Mouse (Mus musculus): ENCODE measurements around the gene 9530077C05Rik. TPM values are rescaled to one million over a fixed set of nuclear protein-coding genes. Genes with fewer than 3 reads are reported as not detected.

9530077C05Rik gene
- total and polyA plus RNA-seq, 2 experiments from 2014 or later: 14.1 to 16.3 TPM

DNA sequence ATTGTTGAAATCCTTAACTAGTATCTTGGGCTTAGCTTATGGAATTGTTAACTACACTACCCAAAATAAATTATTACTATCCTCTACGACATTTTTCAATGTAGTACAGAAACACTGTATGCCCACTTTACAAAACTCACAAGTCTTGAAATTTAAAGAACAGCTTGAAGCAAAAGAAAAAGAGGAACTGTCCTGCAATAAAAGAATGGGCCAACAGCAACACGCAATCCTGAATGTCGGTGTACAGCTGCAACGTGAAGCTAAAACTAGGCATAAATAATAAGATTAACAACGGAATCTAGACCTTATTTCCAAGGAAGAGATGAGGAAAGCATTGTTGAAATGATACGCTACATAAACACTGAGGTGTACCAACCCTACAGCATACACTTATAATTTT, 23.4 kb upstream of the 9530077C05Rik start:
- Histone ChIP-seq H3K9me3 (ENCODE audit: low read length) (no peaks in the 10 kb centered on the region), H3K4me3 (ENCODE audit: low read depth, low read length) (peak overlapping the region; percentile 74), H3K4me1 (ENCODE audit: insufficient read depth) (peaks cover 5% of the 10 kb centered on the region), H3K27ac (ENCODE audit: low read depth, low read length) (no peak overlapping the region), H3K27me3 (ENCODE audit: insufficient read depth, low read length) (no peaks in the 10 kb centered on the region), H3K4me2 (ENCODE audit: low read depth) (peak overlapping the region; percentile 96), H3K9ac (no peak overlapping the region), H3K36me3 (ENCODE audit: insufficient read depth) (no peaks in the 10 kb centered on the region)
- no peak for ATAC-seq
- no peak for TF ChIP-seq CTCF (IDR thresholded peaks at IDR 0.05; ENCODE audit: low read depth)
- DNase-seq: no peak
- 12% methylated on average over 6 of the region's 6 CpGs for WGBS

DNA sequence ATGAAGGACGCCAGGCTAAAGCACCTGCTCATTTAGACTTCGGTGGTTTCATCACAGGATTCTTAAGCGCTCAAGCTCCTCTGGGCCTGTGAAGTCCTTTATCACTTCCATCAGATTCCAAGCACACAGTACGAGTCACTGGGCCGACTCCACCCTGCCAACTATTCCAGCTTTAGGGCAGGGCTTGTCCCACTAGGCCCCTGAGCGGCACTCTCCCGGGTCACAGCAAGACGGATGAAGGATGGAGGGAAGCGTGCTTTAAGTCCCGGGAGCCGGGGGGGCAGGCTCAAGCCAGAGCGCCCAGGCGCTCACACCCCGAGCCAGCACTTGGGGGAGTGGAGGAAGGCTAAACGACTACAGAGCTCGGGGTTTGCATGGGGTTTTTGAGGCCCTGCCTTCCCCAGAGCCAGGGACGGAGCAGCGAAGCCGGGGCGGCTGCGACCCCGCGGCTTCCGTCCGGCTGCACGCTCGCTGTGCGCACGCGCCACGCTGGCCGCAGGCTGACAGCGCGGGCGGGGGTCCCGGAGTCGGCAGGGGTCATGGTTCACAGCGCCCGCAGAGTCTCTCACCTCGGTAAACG, 22.8 kb upstream of the 9530077C05Rik start:
- ATAC-seq: peak; percentile 74

DNA sequence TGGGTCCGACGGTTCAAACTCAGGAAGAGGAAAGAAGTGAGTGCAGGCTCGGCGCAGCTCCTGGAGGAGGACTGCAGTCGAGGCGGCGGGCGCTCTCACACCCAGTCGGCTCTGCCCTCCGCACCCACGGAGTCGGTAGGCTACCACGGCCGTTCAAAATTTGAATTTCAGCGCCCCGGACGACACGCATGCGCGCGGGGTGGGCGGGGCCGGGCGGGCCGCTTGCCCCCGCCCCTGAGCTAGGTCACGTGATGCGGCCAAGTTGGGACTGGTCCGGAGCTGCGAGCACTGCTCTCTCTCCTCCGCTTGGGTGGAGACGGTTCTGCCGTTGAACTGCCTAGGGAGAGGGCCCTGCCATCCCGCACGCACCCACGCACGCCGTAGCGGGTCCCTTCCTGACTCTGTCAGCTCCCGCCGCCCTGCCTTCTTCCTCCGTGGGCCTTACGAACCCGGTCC, 22.3 kb upstream of the 9530077C05Rik start, which contains the start of gene Anln:
Gene Anln, minus strand, starts transcription at position 168 of the 456 bp plus-strand sequence.
- TF ChIP-seq CTCF (IDR thresholded peaks at IDR 0.05; ENCODE audit: low read depth): peak; percentile 32; the same call in 1 of the 2 replicates
- peak within 1 kb of the TSS; percentile 74 for H3K4me3 ChIP-seq (ENCODE audit: low read depth, low read length)
- WGBS: 4% methylated on average over 41 of the region's 44 CpGs
- H3K4me2 ChIP-seq (ENCODE audit: low read depth): peak within 1 kb of the TSS; percentile 96
- peak; percentile 96 for ATAC-seq
- DNase-seq: peak; percentile 93
- no peaks in the 10 kb centered on the region for H3K36me3 ChIP-seq (ENCODE audit: insufficient read depth)
- peak within 1 kb of the TSS; percentile 75 for H3K9ac ChIP-seq
- peak within 1 kb of the TSS; percentile 74 for H3K27ac ChIP-seq (ENCODE audit: low read depth, low read length)
- H3K9me3 ChIP-seq (ENCODE audit: low read length): no peaks in the 10 kb centered on the region
- H3K4me1 ChIP-seq (ENCODE audit: insufficient read depth): peaks cover 5% of the 10 kb centered on the region
- H3K27me3 ChIP-seq (ENCODE audit: insufficient read depth, low read length): no peaks in the 10 kb centered on the region

More for the DNA sequence above, 22.8 kb upstream of the 9530077C05Rik start:
- peak overlapping the region; percentile 75 for H3K9ac ChIP-seq
- no peaks in the 10 kb centered on the region for H3K9me3 ChIP-seq (ENCODE audit: low read length)
- no peaks in the 10 kb centered on the region for H3K27me3 ChIP-seq (ENCODE audit: insufficient read depth, low read length)
- WGBS: under 1% methylated on average over 41 of the region's 41 CpGs
- no peak for TF ChIP-seq CTCF (IDR thresholded peaks at IDR 0.05; ENCODE audit: low read depth)
- no peak for DNase-seq
- H3K4me1 ChIP-seq (ENCODE audit: insufficient read depth): peaks cover 5% of the 10 kb centered on the region
- H3K4me3 ChIP-seq (ENCODE audit: low read depth, low read length): peak overlapping the region; percentile 74
- no peaks in the 10 kb centered on the region for H3K36me3 ChIP-seq (ENCODE audit: insufficient read depth)
- peak overlapping the region; percentile 96 for H3K4me2 ChIP-seq (ENCODE audit: low read depth)
- H3K27ac ChIP-seq (ENCODE audit: low read depth, low read length): peak overlapping the region; percentile 74

DNA sequence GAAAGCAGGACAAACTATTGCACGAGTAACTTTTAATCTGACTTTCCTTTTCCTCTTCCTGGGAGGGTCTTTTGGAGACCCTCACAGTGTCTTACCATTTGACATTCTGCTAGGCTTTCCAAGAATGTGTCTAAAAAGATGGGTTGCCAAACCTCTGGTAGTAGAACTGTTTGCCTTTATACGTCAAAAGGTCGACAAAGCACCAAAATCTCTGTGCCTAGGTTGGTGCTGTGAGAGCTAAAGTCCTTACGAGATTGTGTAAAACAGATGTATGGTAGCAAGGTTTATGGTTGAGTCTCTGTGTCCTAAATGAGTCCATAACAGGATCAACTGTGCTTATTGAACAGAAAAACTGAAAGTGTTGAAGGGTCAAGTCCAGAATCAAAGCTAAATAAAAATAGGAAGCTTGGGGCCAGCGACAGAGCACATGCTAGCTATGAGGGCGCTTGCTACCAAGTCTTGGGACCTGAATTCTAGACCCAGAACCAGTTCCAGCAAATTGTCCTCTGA, 21.5 kb upstream of the 9530077C05Rik start:
- H3K27me3 ChIP-seq (ENCODE audit: insufficient read depth, low read length): no peaks in the 10 kb centered on the region
- no peak for TF ChIP-seq CTCF (IDR thresholded peaks at IDR 0.05; ENCODE audit: low read depth)
- H3K4me2 ChIP-seq (ENCODE audit: low read depth): peak overlapping the region; percentile 96
- 71% methylated on average over 6 of the region's 6 CpGs for WGBS
- peak overlapping the region; percentile 75; the same call in 1 of the 2 replicates for H3K9ac ChIP-seq
- no peak for DNase-seq
- H3K9me3 ChIP-seq (ENCODE audit: low read length): no peaks in the 10 kb centered on the region
- peaks cover 5% of the 10 kb centered on the region for H3K4me1 ChIP-seq (ENCODE audit: insufficient read depth)
- H3K36me3 ChIP-seq (ENCODE audit: insufficient read depth): no peaks in the 10 kb centered on the region
- H3K4me3 ChIP-seq (ENCODE audit: low read depth, low read length): peak overlapping the region; percentile 74
- H3K27ac ChIP-seq (ENCODE audit: low read depth, low read length): no peak overlapping the region
- no peak for ATAC-seq

DNA sequence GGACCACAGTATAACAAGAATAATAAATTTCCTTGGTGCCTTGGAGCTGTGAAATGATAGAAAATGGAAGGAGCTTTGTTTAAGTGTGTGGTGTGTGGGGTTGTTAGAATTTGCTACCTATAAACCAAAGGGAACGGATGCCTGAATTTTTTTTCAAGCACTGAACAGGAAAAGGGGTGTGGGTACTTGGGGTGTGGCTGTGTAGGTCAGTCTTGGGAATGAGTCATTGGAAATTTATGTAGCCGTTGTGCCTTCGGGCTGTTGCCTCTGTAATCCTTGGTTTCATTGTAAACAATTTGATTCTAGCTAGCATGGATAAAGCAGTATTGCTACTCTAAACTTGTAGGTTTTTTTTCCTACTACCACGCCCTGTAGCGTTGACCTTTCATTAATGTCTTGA, 20.9 kb upstream of the 9530077C05Rik start:
- H3K27me3 ChIP-seq (ENCODE audit: insufficient read depth, low read length): no peaks in the 10 kb centered on the region
- H3K9ac ChIP-seq: no peak overlapping the region
- ATAC-seq (no peak), DNase-seq (no peak)
- H3K4me2 ChIP-seq (ENCODE audit: low read depth): no peak overlapping the region
- H3K9me3 ChIP-seq (ENCODE audit: low read length): no peaks in the 10 kb centered on the region
- WGBS: 93% methylated on average over 5 of the region's 5 CpGs
- TF ChIP-seq CTCF (IDR thresholded peaks at IDR 0.05; ENCODE audit: low read depth): no peak
- H3K4me1 ChIP-seq (ENCODE audit: insufficient read depth): peaks cover 5% of the 10 kb centered on the region
- no peak overlapping the region for H3K4me3 ChIP-seq (ENCODE audit: low read depth, low read length)
- no peaks in the 10 kb centered on the region for H3K36me3 ChIP-seq (ENCODE audit: insufficient read depth)
- no peak overlapping the region for H3K27ac ChIP-seq (ENCODE audit: low read depth, low read length)

DNA sequence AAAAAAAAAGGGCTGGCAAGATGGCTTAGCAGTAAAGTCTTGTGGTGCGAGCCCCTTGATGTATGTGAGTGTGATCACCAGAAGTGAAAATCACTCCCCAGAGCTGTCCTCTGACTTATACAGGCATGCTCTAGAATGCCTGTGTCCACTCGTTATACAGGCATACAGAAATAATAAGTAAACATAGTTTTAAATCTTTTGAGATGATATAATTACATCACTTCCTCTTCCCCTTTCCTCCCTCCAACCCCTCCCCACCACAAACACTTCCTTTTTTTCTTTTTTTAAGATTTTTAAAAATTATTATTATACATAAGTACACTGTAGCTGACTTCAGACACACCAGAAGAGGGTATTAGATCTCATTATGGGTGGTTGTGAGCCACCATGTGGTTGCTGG, 16.6 kb upstream of the 9530077C05Rik start:
- H3K4me2 ChIP-seq (ENCODE audit: low read depth): no peak overlapping the region
- no peak for TF ChIP-seq CTCF (IDR thresholded peaks at IDR 0.05; ENCODE audit: low read depth)
- no peaks in the 10 kb centered on the region for H3K27me3 ChIP-seq (ENCODE audit: insufficient read depth, low read length)
- no peak overlapping the region for H3K4me3 ChIP-seq (ENCODE audit: low read depth, low read length)
- no peak overlapping the region for H3K9ac ChIP-seq
- WGBS: 91% methylated on average over 2 of the region's 2 CpGs
- H3K36me3 ChIP-seq (ENCODE audit: insufficient read depth): no peaks in the 10 kb centered on the region
- DNase-seq (no peak), ATAC-seq (no peak)
- H3K4me1 ChIP-seq (ENCODE audit: insufficient read depth): peaks cover under 1% of the 10 kb centered on the region
- H3K9me3 ChIP-seq (ENCODE audit: low read length): no peaks in the 10 kb centered on the region
- H3K27ac ChIP-seq (ENCODE audit: low read depth, low read length): no peak overlapping the region

DNA sequence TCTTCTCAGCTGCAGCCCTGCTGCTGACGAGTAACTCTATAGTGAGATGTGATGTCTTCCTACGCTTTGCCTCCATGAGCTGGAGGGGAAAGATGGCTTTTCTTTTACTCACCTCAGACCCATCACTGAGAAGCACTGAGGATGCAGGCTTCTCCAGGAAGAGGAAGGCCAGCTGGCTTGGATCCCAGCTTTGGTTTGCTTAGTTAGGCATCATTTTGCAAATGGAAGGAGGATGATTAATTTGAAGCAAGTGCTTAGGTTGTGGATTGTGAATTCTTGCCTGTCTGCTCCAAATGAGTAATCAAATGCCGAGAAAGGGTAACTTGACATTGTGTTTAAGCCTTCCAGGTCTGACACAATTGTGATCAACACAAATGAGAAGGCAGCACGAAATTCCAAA, 12.3 kb upstream of the 9530077C05Rik start:
- H3K4me3 ChIP-seq (ENCODE audit: low read depth, low read length): no peak overlapping the region

More for the DNA sequence above, 12.3 kb upstream of the 9530077C05Rik start:
- DNase-seq: no peak
- Histone ChIP-seq H3K4me2 (ENCODE audit: low read depth) (no peak overlapping the region), H3K27ac (ENCODE audit: low read depth, low read length) (no peak overlapping the region), H3K4me1 (ENCODE audit: insufficient read depth) (no peaks in the 10 kb centered on the region), H3K9ac (no peak overlapping the region), H3K36me3 (ENCODE audit: insufficient read depth) (no peaks in the 10 kb centered on the region), H3K27me3 (ENCODE audit: insufficient read depth, low read length) (no peaks in the 10 kb centered on the region), H3K9me3 (ENCODE audit: low read length) (no peaks in the 10 kb centered on the region)
- TF ChIP-seq CTCF (IDR thresholded peaks at IDR 0.05; ENCODE audit: low read depth): no peak
- WGBS: 60% methylated on average over 4 of the region's 4 CpGs
- no peak for ATAC-seq

Measured in forebrain, postnatal 0 days (tissue).